In genomic region chr8:117747886-117748730, GRCm38 (mm10) we compare ENCODE assay signal across 27 mouse cellular contexts. TPM values are rescaled to one million over a fixed set of nuclear protein-coding genes. Genes with fewer than 3 reads are reported as not detected.
DNase-seq lines count a peak whose midpoint lies in the region; ATAC-seq and TF ChIP-seq lines count a peak whose summit lies in the region.
"Had no signal": no experiment of that assay in that cellular context is flagged by ENCODE, and none has a peak within 500 bp of the region (broad histone marks: within the 10 kb centered on the region; RNA-seq: fewer than 3 reads in every experiment).

No protein-coding gene starts in this region.

- H3K4me1 ChIP-seq in kidney, embryonic 15.5 days: no peaks in the 10 kb centered on the region
- no peaks in the 10 kb centered on the region for H3K4me1 ChIP-seq in midbrain, embryonic 11.5 days (ENCODE audit: control insufficient read depth, insufficient read depth, low read length)
- H3K4me1 ChIP-seq in midbrain, embryonic 14.5 days (ENCODE audit: control insufficient read depth, insufficient read depth, low read length): no peaks in the 10 kb centered on the region
- peaks cover 14% of the 10 kb centered on the region; the same call in 1 of the 2 replicates for H3K4me1 ChIP-seq in liver, postnatal 0 days (ENCODE audit: insufficient read depth)
- H3K4me1 ChIP-seq: embryonic facial prominence, embryonic 12.5 days; forebrain, embryonic 13.5 days; hindbrain, embryonic 15.5 days; limb, embryonic 15.5 days; midbrain, embryonic 10.5 days; neural tube, embryonic 12.5 days had no signal

- H3K9ac ChIP-seq in kidney, embryonic 15.5 days: no peak overlapping the region
- no peak overlapping the region for H3K9ac ChIP-seq in midbrain, embryonic 11.5 days (ENCODE audit: low read length)
- H3K9ac ChIP-seq in midbrain, embryonic 14.5 days (replicated peaks; ENCODE audit: low read length): no peak overlapping the region
- no peak overlapping the region for H3K9ac ChIP-seq in liver, postnatal 0 days (replicated peaks)
- H3K9ac ChIP-seq: embryonic facial prominence, embryonic 12.5 days; forebrain, embryonic 13.5 days; hindbrain, embryonic 15.5 days; limb, embryonic 15.5 days; neural tube, embryonic 12.5 days had no signal

- WGBS in kidney, embryonic 15.5 days: 59% methylated on average over 8 of the region's 9 CpGs
- 87% methylated on average over 8 of the region's 9 CpGs for WGBS in midbrain, embryonic 11.5 days
- WGBS in midbrain, embryonic 14.5 days: 91% methylated on average over 8 of the region's 9 CpGs
- 61% methylated on average over 8 of the region's 9 CpGs for WGBS in liver, postnatal 0 days (ENCODE audit: insufficient replicate concordance)

- H3K4me2 ChIP-seq in kidney, embryonic 15.5 days: no peak overlapping the region
- H3K4me2 ChIP-seq in midbrain, embryonic 11.5 days: no peak overlapping the region
- no peak overlapping the region for H3K4me2 ChIP-seq in midbrain, embryonic 14.5 days (ENCODE audit: low read length)
- no peak overlapping the region for H3K4me2 ChIP-seq in liver, postnatal 0 days (ENCODE audit: low read depth, low read length)
- H3K4me2 ChIP-seq: embryonic facial prominence, embryonic 12.5 days; forebrain, embryonic 13.5 days; hindbrain, embryonic 15.5 days; limb, embryonic 15.5 days; neural tube, embryonic 12.5 days had no signal

- H3K36me3 ChIP-seq in kidney, embryonic 15.5 days: no peaks in the 10 kb centered on the region
- H3K36me3 ChIP-seq in midbrain, embryonic 11.5 days (ENCODE audit: control insufficient read depth, insufficient read depth, low read length): no peaks in the 10 kb centered on the region
- H3K36me3 ChIP-seq in midbrain, embryonic 14.5 days (ENCODE audit: control insufficient read depth, insufficient read depth, low read length): no peaks in the 10 kb centered on the region
- H3K36me3 ChIP-seq in liver, postnatal 0 days (replicated peaks; ENCODE audit: insufficient read depth, low read length): no peaks in the 10 kb centered on the region
- H3K36me3 ChIP-seq: embryonic facial prominence, embryonic 12.5 days; hindbrain, embryonic 15.5 days; limb, embryonic 15.5 days; midbrain, embryonic 10.5 days; neural tube, embryonic 12.5 days had no signal

- TF ChIP-seq EP300 in liver, postnatal 0 days (IDR thresholded peaks at IDR 0.05; ENCODE audit: low read depth): no peak

- H3K9me3 ChIP-seq in kidney, embryonic 15.5 days (replicated peaks): no peaks in the 10 kb centered on the region
- no peaks in the 10 kb centered on the region for H3K9me3 ChIP-seq in midbrain, embryonic 11.5 days (ENCODE audit: control insufficient read depth, low read length)
- no peaks in the 10 kb centered on the region for H3K9me3 ChIP-seq in midbrain, embryonic 14.5 days (ENCODE audit: control insufficient read depth, low read length)
- H3K9me3 ChIP-seq in liver, postnatal 0 days (ENCODE audit: low read length): no peaks in the 10 kb centered on the region
- H3K9me3 ChIP-seq: embryonic facial prominence, embryonic 12.5 days; forebrain, embryonic 13.5 days; hindbrain, embryonic 15.5 days; limb, embryonic 15.5 days; midbrain, embryonic 10.5 days; neural tube, embryonic 12.5 days had no signal

- peak overlapping the region; percentile 60 for H3K27ac ChIP-seq in kidney, embryonic 15.5 days
- H3K27ac ChIP-seq in midbrain, embryonic 11.5 days (ENCODE audit: low read depth, low read length): no peak overlapping the region
- H3K27ac ChIP-seq in midbrain, embryonic 14.5 days (replicated peaks; ENCODE audit: low read depth, low read length): no peak overlapping the region
- peak overlapping the region; percentile 62; the same call in 1 of the 2 replicates for H3K27ac ChIP-seq in liver, postnatal 0 days (ENCODE audit: low read depth)
- H3K27ac ChIP-seq: embryonic facial prominence, embryonic 12.5 days; forebrain, embryonic 13.5 days; heart, adult 2 months; hindbrain, embryonic 15.5 days; limb, embryonic 15.5 days; macrophage; midbrain, embryonic 10.5 days; neural tube, embryonic 12.5 days had no signal

- H3K4me3 ChIP-seq in kidney, embryonic 15.5 days (replicated peaks): no peak overlapping the region
- no peak overlapping the region for H3K4me3 ChIP-seq in midbrain, embryonic 11.5 days (ENCODE audit: low read depth, low read length)
- no peak overlapping the region for H3K4me3 ChIP-seq in midbrain, embryonic 14.5 days (replicated peaks; ENCODE audit: low read depth, low read length)
- no peak overlapping the region for H3K4me3 ChIP-seq in liver, postnatal 0 days (ENCODE audit: low read depth, low read length)
- H3K4me3 ChIP-seq: embryonic facial prominence, embryonic 12.5 days; erythroblast, embryonic 14.5 days; forebrain, embryonic 13.5 days; heart, adult 2 months; hindbrain, embryonic 15.5 days; limb, embryonic 15.5 days; midbrain, embryonic 10.5 days; neural tube, embryonic 12.5 days had no signal

- TF ChIP-seq CTCF in liver, postnatal 0 days (IDR thresholded peaks at IDR 0.05; ENCODE audit: low read depth): no peak

- DNase-seq in kidney, postnatal 36 days: no peak
- DNase-seq in midbrain, embryonic 11.5 days (ENCODE audit: low spot score, missing footprints): peak; percentile 76
- no peak for DNase-seq in midbrain, embryonic 14.5 days
- no peak for DNase-seq in liver, postnatal 0 days
- DNase-seq in layer of hippocampus, adult 9-11 months: no peak
- DNase-seq: adrenal gland, postnatal 14 days; cerebellum, adult 9-11 months; gastrocnemius, postnatal 14 days; heart, adult 2 months; heart, postnatal 36 days; thymus, postnatal 14 days had no signal

- ATAC-seq in kidney, embryonic 15.5 days (replicated peaks; ENCODE audit: low FRiP score): peak; percentile 78; the same call in 1 of the 2 replicates
- ATAC-seq in midbrain, embryonic 11.5 days (ENCODE audit: low FRiP score): no peak
- no peak for ATAC-seq in midbrain, embryonic 14.5 days (ENCODE audit: low FRiP score, low TSS enrichment)
- ATAC-seq in liver, postnatal 0 days: peak; percentile 66
- ATAC-seq in granulocyte monocyte progenitor cell, adult 5-6 weeks (replicated peaks; ENCODE audit: poor library complexity, severe bottlenecking): no peak
- ATAC-seq: activated CD4-positive, CD25-positive, alpha-beta regulatory T cell, adult 4 months; forebrain, embryonic 13.5 days had no signal

- H3K27me3 ChIP-seq in kidney, embryonic 15.5 days: no peaks in the 10 kb centered on the region
- no peaks in the 10 kb centered on the region for H3K27me3 ChIP-seq in midbrain, embryonic 11.5 days (ENCODE audit: control insufficient read depth, insufficient read depth, low read length)
- H3K27me3 ChIP-seq in midbrain, embryonic 14.5 days (ENCODE audit: control insufficient read depth, insufficient read depth, low read length): no peaks in the 10 kb centered on the region
- H3K27me3 ChIP-seq in liver, postnatal 0 days (ENCODE audit: insufficient read depth, low read length): no peaks in the 10 kb centered on the region
- H3K27me3 ChIP-seq: embryonic facial prominence, embryonic 12.5 days; forebrain, embryonic 13.5 days; hindbrain, embryonic 15.5 days; limb, embryonic 15.5 days; neural tube, embryonic 12.5 days had no signal

RNA-seq across cellular contexts. Expression of gene Hsd17b2, which starts 46.4 kb away (rescaled TPM):
- polyA plus RNA-seq in kidney, embryonic 15.5 days (2015; fragmentation: Nextera tagmentation; extraction: Ambion mirVana): 2.2 and 2.6 TPM in 2 replicates
- not detected in 2 replicates for polyA plus RNA-seq in midbrain, embryonic 11.5 days (2014; fragmentation: Nextera tagmentation; extraction: Ambion mirVana)
- not detected in 2 replicates for polyA plus RNA-seq in midbrain, embryonic 14.5 days (2014; fragmentation: Nextera tagmentation; extraction: Ambion mirVana)
- polyA plus RNA-seq in liver, postnatal 0 days (2015; fragmentation: Nextera tagmentation; extraction: Ambion mirVana): 189 and 204 TPM in 2 replicates
- total RNA-seq in granulocyte monocyte progenitor cell, adult 5-6 weeks (2014; fragmentation: Nextera tagmentation): not detected in 2 replicates
- total RNA-seq in granulocyte monocyte progenitor cell, adult 5-6 weeks (2017): not detected in 2 replicates
- total RNA-seq: gastrocnemius, postnatal 14 days; heart, adult 2 months; heart, postnatal 36 days; layer of hippocampus, postnatal 14 days had no signal
- polyA plus RNA-seq: activated CD4-positive, CD25-positive, alpha-beta regulatory T cell, adult 4 months; brain, embryonic 14.5 days; C2C12; embryonic facial prominence, embryonic 12.5 days; erythroblast, embryonic 14.5 days; heart, adult 2 months; heart, embryonic 14.5 days; lung, embryonic 16.5 days; macrophage; neural tube, embryonic 12.5 days had no signal

RNA-seq across cellular contexts. Expression of gene Mphosph6, which starts 53.6 kb away (rescaled TPM):
- 64.0 and 64.9 TPM in 2 replicates for polyA plus RNA-seq in kidney, embryonic 15.5 days (2015; fragmentation: Nextera tagmentation; extraction: Ambion mirVana)
- polyA plus RNA-seq in midbrain, embryonic 11.5 days (2014; fragmentation: Nextera tagmentation; extraction: Ambion mirVana): 59.0 and 61.4 TPM in 2 replicates
- polyA plus RNA-seq in midbrain, embryonic 14.5 days (2014; fragmentation: Nextera tagmentation; extraction: Ambion mirVana): 32.7 and 33.3 TPM in 2 replicates
- polyA plus RNA-seq in liver, postnatal 0 days (2015; fragmentation: Nextera tagmentation; extraction: Ambion mirVana): 17.2 and 18.7 TPM in 2 replicates
- total RNA-seq in granulocyte monocyte progenitor cell, adult 5-6 weeks (2014; fragmentation: Nextera tagmentation): 50.6 and 57.8 TPM in 2 replicates
- total RNA-seq in granulocyte monocyte progenitor cell, adult 5-6 weeks (2017): 47.7 and 55.2 TPM in 2 replicates

Comparison
In these comparisons a context has a peak if more than half of its experiments do, and no peak if none do; other contexts are left out.
1. ATAC-seq: peak in kidney, embryonic 15.5 days (single experiment) and liver, postnatal 0 days (single experiment); none in midbrain, embryonic 11.5 days (single experiment), midbrain, embryonic 14.5 days (single experiment) and granulocyte monocyte progenitor cell, adult 5-6 weeks (single experiment).
2. H3K27ac ChIP-seq: peak in kidney, embryonic 15.5 days (single experiment) and liver, postnatal 0 days (single experiment); none in midbrain, embryonic 11.5 days (single experiment) and midbrain, embryonic 14.5 days (single experiment).
3. RNA of gene Hsd17b2, which starts 46.4 kb away (polyA plus RNA-seq): 189 to 204 TPM in liver, postnatal 0 days; 2.2 to 2.6 TPM in kidney, embryonic 15.5 days, not detected in midbrain, embryonic 14.5 days and not detected in midbrain, embryonic 11.5 days; every median in the first group is over 10 times any median in the second.